Mouse (Mus musculus) WW6 (cell line): ENCODE measurements at regions not wholly inside any gene's neighbourhood (a gene's known extent, or its start where the extent isn't known, plus 50 kb on each side); places are given as distances from the start of the nearest gene placed in this dataset.

Experiments used
- DNase-seq: peaks from one replicate; pipeline ENCODE4 v3.0.0-alpha.2; 2013; ENCODE audit warnings: low read depth, low spot score

DNA sequence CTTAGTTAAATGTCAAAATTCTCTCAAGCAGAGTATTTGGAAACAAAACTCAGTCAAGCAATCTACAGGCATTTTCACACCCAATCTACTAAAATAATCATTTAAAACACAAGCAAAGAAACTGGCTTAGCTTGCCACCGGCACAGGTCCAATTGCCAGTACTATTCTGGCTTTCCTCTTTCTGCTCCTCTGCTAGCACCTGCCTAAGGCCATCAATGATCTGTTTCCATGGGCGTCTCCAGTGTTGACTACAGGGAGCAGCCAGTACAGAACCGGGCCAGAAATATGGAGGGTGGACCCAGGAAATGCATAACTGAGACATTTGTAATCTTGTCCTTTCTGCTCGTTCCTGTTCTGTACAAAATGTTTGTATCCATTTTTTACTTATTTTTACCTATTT lies 96.4 kb upstream of the C6 start:
- DNase-seq = no peak

GRCm38 (mm10) chr15:4641666-4642065 lies 85.3 kb upstream of the C6 start:
- DNase-seq = no peak

- DNase-seq = no peak
Measured at GRCm38 (mm10) chr15:4642859-4643258, 84.1 kb upstream of the C6 start.

DNA sequence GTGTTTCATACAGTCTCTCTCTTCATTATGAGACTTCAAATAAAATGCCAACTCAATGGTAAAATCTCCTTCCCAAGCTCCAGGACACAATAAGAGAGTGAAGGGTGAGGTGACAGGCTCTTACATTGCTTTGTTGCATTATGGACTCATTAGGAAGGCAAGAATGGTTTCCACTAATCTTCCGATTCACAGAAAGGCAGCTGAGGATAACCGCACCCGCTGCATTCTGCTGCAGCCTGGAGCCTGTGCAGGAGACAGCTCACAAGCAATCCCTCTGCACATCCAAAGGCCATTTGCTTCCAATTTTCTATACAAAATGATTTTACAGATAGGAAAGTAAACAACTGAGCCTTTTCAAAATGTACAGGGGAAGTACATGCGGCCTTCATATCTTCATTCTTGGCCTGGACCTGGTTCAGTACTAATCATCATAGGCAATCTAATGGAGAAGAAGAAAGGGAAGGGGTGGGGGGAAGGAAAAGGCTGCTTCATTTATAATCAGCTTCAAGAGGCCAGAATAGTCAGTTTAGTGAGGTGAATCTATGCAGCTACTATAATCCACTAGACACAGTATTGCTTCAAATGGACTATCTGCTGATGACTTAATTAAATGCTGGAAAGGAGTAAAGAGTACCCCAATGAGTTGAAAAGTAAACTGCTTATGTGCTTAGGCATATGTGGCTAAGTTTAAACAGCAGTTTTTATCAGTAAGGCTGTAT lies 82.9 kb upstream of the C6 start:
- DNase-seq = no peak

GRCm38 (mm10) chr15:4648626-4649025 lies 78.3 kb upstream of the C6 start:
- no peak for DNase-seq

GRCm38 (mm10) chr15:4653706-4654105 lies 73.3 kb upstream of the C6 start:
- no peak for DNase-seq

- DNase-seq = peak; percentile 13
Measured at GRCm38 (mm10) chr15:4672859-4673258, 54.1 kb upstream of the C6 start.
